Mouse (Mus musculus): ENCODE results near the gene Sh3tc1. TPM values are rescaled to one million over a fixed set of nuclear protein-coding genes. Genes with fewer than 3 reads are reported as not detected.

Sh3tc1 gene
- polyA plus RNA-seq, 1 experiment, result 35.1 TPM

GRCm38 (mm10) chr5:35730552-35730951, 9.2 kb downstream of the Sh3tc1 start:
- H3K27me3 ChIP-seq (replicated peaks; ENCODE audit: control insufficient read depth, insufficient read depth, low read length), result no peaks in the 10 kb centered on the region
- H3K36me3 ChIP-seq (ENCODE audit: control insufficient read depth, insufficient read depth, low read length), result no peaks in the 10 kb centered on the region
- H3K4me3 ChIP-seq (ENCODE audit: insufficient read depth, low read depth, low read length), result no peak overlapping the region
- peaks cover 74% of the 10 kb centered on the region for H3K4me1 ChIP-seq (ENCODE audit: control insufficient read depth, insufficient read depth, low read length)
- 43% methylated on average over 1 of the region's 1 CpGs for WGBS
- TF ChIP-seq CTCF (conservative IDR thresholded peaks at IDR 0.05; ENCODE audit: insufficient read depth, insufficient read length, low read depth, low read length) (no peak), POLR2A (IDR thresholded peaks at IDR 0.05; ENCODE audit: low read depth, low read length) (no peak)
- no peak for DNase-seq
- H3K27ac ChIP-seq (ENCODE audit: insufficient read depth, low read depth, low read length), result peak overlapping the region; percentile 91

DNA sequence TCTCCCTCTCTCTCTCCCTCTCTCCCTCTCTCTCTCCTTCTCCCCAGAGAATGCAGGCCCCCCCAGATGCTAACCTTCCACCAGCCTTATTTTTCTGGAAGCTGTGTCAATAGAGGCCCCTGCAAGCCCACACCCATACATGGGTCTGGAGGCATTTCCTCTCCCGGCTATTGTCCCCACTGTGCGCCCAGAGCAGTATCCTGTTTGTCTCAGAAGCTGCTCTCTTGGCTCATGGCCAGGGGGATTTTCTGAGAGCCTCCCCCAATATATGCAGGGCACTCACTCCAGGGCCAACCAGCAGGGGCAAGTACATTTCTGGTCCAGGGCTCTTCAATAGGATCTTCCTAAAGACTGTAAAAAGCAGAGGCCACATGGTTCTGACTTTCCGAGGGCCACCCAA, 9.9 kb downstream of the Sh3tc1 start:
- H3K36me3 ChIP-seq (ENCODE audit: control insufficient read depth, insufficient read depth, low read length), result no peaks in the 10 kb centered on the region
- H3K27ac ChIP-seq (ENCODE audit: insufficient read depth, low read depth, low read length), result peak overlapping the region; percentile 91
- peaks cover 74% of the 10 kb centered on the region for H3K4me1 ChIP-seq (ENCODE audit: control insufficient read depth, insufficient read depth, low read length)
- WGBS, result 52% methylated on average over 3 of the region's 3 CpGs
- H3K27me3 ChIP-seq (replicated peaks; ENCODE audit: control insufficient read depth, insufficient read depth, low read length), result no peaks in the 10 kb centered on the region
- no peak overlapping the region for H3K4me3 ChIP-seq (ENCODE audit: insufficient read depth, low read depth, low read length)
- peak; percentile 86 for DNase-seq
- no peak for TF ChIP-seq POLR2A (IDR thresholded peaks at IDR 0.05; ENCODE audit: low read depth, low read length)
- TF ChIP-seq CTCF (conservative IDR thresholded peaks at IDR 0.05; ENCODE audit: insufficient read depth, insufficient read length, low read depth, low read length), result no peak

DNA sequence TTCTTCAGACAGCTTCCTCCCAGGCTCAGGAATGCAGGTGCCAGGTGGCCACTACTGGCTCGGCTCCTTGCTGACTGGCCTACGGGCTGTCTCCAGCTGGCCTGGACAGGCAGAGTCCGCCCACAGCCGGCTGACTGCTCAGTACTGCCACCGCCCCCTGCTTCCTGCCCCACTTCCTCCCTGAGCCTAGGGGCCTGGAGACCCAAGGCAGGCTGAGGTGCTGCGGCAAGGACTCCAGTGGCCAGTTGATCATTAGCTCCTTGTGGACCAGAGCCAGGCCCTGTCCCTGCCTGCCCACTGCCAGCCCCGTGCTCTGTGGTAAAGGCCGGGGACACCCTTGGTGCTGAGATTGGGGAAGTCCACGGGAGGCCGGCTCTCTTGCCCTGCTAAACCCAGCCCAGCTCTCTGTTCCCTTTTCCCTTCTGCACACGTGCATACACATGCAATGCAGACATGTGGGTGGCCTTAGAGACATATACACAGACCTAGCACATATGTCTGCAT, 10.8 kb downstream of the Sh3tc1 start:
- TF ChIP-seq CTCF (conservative IDR thresholded peaks at IDR 0.05; ENCODE audit: insufficient read depth, insufficient read length, low read depth, low read length), result no peak
- peak; percentile 67 for TF ChIP-seq POLR2A (IDR thresholded peaks at IDR 0.05; ENCODE audit: low read depth, low read length)
- H3K36me3 ChIP-seq (ENCODE audit: control insufficient read depth, insufficient read depth, low read length), result no peaks in the 10 kb centered on the region
- peak overlapping the region; percentile 56 for H3K4me3 ChIP-seq (ENCODE audit: insufficient read depth, low read depth, low read length)
- H3K27me3 ChIP-seq (replicated peaks; ENCODE audit: control insufficient read depth, insufficient read depth, low read length), result no peaks in the 10 kb centered on the region
- WGBS, result 2% methylated on average over 11 of the region's 11 CpGs
- DNase-seq, result peak; percentile 99
- H3K27ac ChIP-seq (ENCODE audit: insufficient read depth, low read depth, low read length), result peak overlapping the region; percentile 91
- peaks cover 65% of the 10 kb centered on the region for H3K4me1 ChIP-seq (ENCODE audit: control insufficient read depth, insufficient read depth, low read length)

- Histone ChIP-seq H3K27ac (ENCODE audit: insufficient read depth, low read depth, low read length) (peak overlapping the region; percentile 91), H3K27me3 (replicated peaks; ENCODE audit: control insufficient read depth, insufficient read depth, low read length) (no peaks in the 10 kb centered on the region), H3K4me1 (ENCODE audit: control insufficient read depth, insufficient read depth, low read length) (peaks cover 61% of the 10 kb centered on the region), H3K4me3 (ENCODE audit: insufficient read depth, low read depth, low read length) (peak overlapping the region; percentile 56), H3K36me3 (ENCODE audit: control insufficient read depth, insufficient read depth, low read length) (no peaks in the 10 kb centered on the region)
- DNase-seq, result no peak
- 21% methylated on average over 12 of the region's 12 CpGs for WGBS
- TF ChIP-seq CTCF (conservative IDR thresholded peaks at IDR 0.05; ENCODE audit: insufficient read depth, insufficient read length, low read depth, low read length) (no peak), POLR2A (IDR thresholded peaks at IDR 0.05; ENCODE audit: low read depth, low read length) (no peak)
Measured at GRCm38 (mm10) chr5:35728344-35728956, 11.3 kb downstream of the Sh3tc1 start.

DNA sequence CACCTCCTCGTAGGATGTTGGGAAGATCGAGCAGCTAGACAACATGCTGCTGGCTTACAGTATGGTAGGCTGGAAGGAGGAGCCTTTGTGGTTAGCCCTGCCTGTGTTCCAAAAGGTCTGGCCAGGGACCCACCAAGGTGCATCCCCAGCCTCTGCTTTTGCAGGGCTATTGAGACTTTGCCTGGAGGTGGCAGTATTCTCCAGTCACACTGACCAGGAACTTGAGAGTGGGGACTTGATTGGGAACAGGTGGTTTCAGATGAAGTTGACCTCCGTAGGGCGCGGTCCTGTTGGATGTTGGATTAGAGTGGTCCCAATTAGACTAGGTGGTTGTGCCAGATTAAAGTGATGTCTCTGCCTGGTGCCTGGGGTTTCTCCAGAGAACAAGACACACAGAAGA, 12.3 kb downstream of the Sh3tc1 start:
- peak overlapping the region; percentile 91 for H3K27ac ChIP-seq (ENCODE audit: insufficient read depth, low read depth, low read length)
- no peaks in the 10 kb centered on the region; the same call in 1 of the 2 replicates for H3K36me3 ChIP-seq (ENCODE audit: control insufficient read depth, insufficient read depth, low read length)
- H3K4me1 ChIP-seq (ENCODE audit: control insufficient read depth, insufficient read depth, low read length), result peaks cover 51% of the 10 kb centered on the region
- peak; percentile 53 for DNase-seq
- H3K4me3 ChIP-seq (ENCODE audit: insufficient read depth, low read depth, low read length), result peak overlapping the region; percentile 56
- TF ChIP-seq POLR2A (IDR thresholded peaks at IDR 0.05; ENCODE audit: low read depth, low read length) (no peak), CTCF (conservative IDR thresholded peaks at IDR 0.05; ENCODE audit: insufficient read depth, insufficient read length, low read depth, low read length) (peak; percentile 46; the same call in 1 of the 2 replicates)
- WGBS, result 61% methylated on average over 5 of the region's 5 CpGs
- H3K27me3 ChIP-seq (replicated peaks; ENCODE audit: control insufficient read depth, insufficient read depth, low read length), result no peaks in the 10 kb centered on the region

DNA sequence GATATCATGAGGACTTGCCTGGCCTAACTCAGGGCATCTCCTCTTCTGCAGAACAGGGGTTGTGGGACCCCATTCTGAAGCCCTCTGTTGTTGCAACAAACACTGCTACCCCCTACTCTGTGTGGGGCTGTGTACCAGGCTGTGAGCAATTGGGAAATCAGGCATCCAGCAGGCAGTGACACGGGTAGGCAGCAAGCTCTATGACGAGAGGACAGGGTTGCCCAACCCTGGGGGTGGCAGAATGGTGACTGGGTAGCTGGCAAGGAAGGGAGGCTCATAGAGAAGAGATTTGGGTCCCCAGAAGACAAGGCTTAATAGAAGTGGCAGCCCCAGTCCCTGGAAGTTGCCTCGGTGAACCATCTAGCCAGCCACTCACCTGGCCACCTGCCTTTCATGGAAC, 13.9 kb downstream of the Sh3tc1 start:
- TF ChIP-seq POLR2A (IDR thresholded peaks at IDR 0.05; ENCODE audit: low read depth, low read length) (no peak), CTCF (conservative IDR thresholded peaks at IDR 0.05; ENCODE audit: insufficient read depth, insufficient read length, low read depth, low read length) (no peak)
- peak overlapping the region; percentile 21; the same call in 1 of the 2 replicates for H3K27ac ChIP-seq (ENCODE audit: insufficient read depth, low read depth, low read length)
- WGBS, result 68% methylated on average over 3 of the region's 3 CpGs

DNA sequence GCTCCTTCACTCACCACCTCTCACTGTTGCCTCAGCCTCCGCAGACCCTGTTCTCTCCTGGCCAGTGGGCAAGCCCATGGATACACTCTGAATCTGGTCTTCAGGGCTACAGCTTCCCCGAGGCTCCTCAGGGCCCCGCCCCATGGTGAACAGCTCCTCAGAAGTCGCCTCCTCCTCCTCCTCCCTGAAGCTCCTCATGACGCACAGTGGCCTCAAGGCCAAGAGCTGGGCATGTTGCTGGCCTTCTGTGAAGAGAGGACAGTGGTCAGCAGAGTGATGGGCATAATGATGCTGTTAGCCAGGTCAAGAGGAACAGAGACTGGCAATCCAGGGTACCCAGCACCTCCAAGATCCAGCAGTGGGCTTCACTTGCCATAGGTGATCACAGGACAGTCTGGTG, 15.9 kb downstream of the Sh3tc1 start:
- 64% methylated on average over 5 of the region's 5 CpGs for WGBS
- H3K4me1 ChIP-seq (ENCODE audit: control insufficient read depth, insufficient read depth, low read length), result peaks cover 25% of the 10 kb centered on the region; the same call in 1 of the 2 replicates
- DNase-seq, result no peak
- H3K36me3 ChIP-seq (ENCODE audit: control insufficient read depth, insufficient read depth, low read length), result peaks cover 1% of the 10 kb centered on the region; the same call in 1 of the 2 replicates
- H3K27ac ChIP-seq (ENCODE audit: insufficient read depth, low read depth, low read length), result no peak overlapping the region
- H3K4me3 ChIP-seq (ENCODE audit: insufficient read depth, low read depth, low read length), result no peak overlapping the region
- TF ChIP-seq CTCF (conservative IDR thresholded peaks at IDR 0.05; ENCODE audit: insufficient read depth, insufficient read length, low read depth, low read length), result no peak
- TF ChIP-seq POLR2A (IDR thresholded peaks at IDR 0.05; ENCODE audit: low read depth, low read length), result no peak
- no peaks in the 10 kb centered on the region for H3K27me3 ChIP-seq (replicated peaks; ENCODE audit: control insufficient read depth, insufficient read depth, low read length)

More for the DNA sequence above, 13.9 kb downstream of the Sh3tc1 start:
- H3K4me1 ChIP-seq (ENCODE audit: control insufficient read depth, insufficient read depth, low read length), result peaks cover 40% of the 10 kb centered on the region
- DNase-seq, result no peak
- no peaks in the 10 kb centered on the region for H3K27me3 ChIP-seq (replicated peaks; ENCODE audit: control insufficient read depth, insufficient read depth, low read length)
- no peak overlapping the region for H3K4me3 ChIP-seq (ENCODE audit: insufficient read depth, low read depth, low read length)
- peaks cover 1% of the 10 kb centered on the region; the same call in 1 of the 2 replicates for H3K36me3 ChIP-seq (ENCODE audit: control insufficient read depth, insufficient read depth, low read length)
